Mouse (Mus musculus) left cerebral cortex, adult 9 months (tissue): Measurements from ENCODE around the gene Sf3b5.

Experiments
- DNase-seq, 2 experiments: peaks; one replicate each; pipeline ENCODE4 v3.0.0; 2022; ENCODE audit warnings: low spot score in 2 of 2

Sf3b5 gene

DNA sequence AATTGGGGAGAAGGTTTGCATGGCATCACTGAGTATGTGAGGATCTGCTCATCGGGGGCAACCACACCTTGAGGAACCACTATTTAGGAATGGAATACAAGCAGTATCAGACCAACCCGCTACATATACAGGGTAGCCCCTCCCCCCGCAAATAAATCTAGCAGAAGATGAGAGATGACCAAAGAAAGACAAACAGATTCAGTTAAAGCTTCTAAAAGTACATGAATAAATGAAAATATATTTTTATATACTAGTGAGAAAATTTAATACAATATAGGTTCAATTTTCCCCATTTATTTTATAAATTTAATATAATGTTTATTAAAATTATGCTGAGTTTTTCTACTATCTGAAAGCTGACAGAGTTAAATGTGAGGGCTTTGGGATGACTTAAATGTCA lies at the start of gene Sf3b5:
Gene Sf3b5 (plus strand): TSS at position 301 of the 400 bp plus-strand sequence.
- DNase-seq, result no peak

- no peak for DNase-seq
Observed at GRCm38 (mm10) chr10:12955831-12956230, 49.3 kb upstream of the Sf3b5 start.

DNA sequence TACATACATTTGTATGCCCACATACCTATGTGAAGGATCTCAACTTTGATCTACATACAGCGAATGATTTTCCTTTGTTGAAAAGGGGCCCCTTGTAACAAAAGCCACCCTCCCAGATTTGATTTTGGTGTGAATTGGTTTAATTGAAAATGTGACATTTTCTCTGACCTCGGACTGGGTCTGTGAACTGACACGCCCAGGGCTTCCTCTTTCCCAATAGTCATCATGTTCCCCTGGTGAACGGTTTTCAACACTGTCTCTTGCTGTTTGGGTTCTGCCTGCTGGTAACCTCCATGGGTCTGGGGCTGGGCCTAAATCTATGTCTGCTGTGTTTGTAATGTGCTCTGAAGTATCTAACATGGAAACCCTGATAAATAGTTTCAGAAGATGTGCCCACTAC lies 47.9 kb upstream of the Sf3b5 start:
- DNase-seq, result no peak

DNA sequence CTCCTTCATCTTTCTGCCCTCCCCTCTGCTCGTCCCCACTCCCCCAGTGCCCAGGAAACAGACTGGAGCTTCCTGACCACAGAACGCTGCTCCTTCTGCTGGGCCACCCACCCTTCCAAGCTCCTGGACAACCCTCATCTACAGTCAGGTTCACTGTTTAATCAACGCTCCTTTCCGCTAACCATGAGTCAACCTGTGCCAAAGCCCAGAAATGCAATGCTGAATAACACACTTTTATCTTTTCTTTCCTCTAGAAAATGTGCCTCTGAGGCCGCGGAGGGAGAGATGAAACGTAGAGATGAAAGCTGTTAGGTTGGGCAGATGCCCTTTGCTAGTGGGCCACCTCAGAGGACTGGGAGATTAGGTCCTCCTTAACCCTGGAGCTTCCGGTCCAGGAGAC lies 43.6 kb upstream of the Sf3b5 start:
- no peak for DNase-seq

- no peak for DNase-seq
Observed at GRCm38 (mm10) chr10:12962238-12962637, 42.9 kb upstream of the Sf3b5 start.

DNA sequence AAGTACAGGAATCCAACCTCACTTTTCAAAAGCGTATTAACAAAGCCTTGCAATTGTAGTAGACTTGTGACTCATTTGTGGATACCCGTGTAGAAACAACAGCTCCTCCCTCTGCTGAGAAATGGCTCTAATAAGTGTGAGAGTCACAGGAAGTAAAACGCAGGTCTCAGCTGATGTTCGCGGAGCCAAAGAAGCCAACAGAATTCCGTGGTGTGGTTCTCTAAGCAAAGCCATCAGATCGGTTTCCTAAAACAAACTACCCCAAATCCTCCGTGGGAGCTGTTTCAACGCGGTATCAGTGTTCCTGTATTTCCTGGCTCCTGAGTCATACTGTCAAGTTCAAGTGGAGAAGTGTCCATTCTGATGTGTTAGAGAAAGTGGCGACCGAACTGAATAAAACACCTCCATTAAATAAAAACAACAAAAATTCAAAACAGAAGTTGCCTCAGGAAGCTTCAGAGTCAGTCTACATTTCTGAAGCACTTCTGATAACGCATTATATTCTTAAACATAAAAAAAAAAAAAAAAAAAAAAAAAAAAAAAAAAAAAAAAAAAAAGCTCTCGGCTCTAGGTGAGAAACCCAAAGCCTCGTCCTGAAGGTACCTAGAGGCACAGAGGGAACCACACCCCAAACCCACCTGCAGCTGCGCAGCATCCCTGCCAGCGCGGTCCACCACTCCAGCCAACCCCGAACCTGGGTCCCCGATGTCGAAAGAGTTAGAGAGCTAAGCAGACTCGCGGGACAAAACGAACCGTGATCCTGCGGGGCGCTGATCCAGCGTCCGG lies 41.6 kb upstream of the Sf3b5 start:
- no peak for DNase-seq

DNA sequence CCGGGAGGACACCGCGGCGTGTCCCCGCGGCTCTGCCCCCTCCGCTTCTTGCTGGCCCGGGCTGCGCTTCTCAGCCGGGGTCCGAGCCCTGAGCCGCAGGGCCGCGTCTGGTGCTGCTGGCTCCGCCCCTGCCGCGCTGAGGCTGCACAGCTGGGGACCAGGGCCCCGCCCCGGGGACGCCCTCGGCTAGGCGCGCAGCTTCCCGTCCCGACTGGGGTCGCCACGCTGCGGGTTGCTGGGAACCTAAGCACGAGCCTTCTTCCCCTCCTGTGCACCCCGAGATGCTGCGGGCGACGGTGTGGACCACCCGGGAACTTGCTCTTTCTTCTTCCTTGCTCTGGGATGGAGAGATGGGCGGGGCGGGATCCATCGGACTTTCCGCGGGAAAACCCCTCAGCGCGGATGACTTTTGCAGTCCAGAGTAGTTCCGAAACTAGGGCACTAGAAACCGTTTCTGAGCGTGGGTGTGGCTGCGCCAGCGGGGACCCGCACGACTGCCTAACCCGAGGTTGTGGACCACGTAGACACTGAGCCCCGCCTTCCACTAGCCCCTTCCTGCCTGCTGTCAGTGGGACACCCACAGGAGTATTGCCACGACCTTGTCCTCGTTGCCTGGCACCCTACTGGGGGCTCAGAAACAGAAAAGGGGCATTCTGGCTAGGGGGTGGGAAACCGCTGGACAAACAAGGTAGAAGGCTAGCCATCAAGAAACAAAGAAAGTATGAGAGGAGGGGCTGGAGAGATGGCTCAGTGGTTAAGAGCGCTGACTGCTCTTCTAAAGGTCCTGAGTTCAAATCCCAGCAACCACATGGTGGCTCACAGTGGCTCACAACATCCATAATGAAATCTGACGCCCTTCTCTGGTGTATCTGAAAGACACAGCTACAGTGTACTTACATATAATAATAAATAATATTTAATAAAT lies 40.7 kb upstream of the Sf3b5 start, which contains the start of gene Stx11:
Gene Stx11 (minus strand): TSS at position 148 of the 925 bp plus-strand sequence.
- no peak for DNase-seq

DNA sequence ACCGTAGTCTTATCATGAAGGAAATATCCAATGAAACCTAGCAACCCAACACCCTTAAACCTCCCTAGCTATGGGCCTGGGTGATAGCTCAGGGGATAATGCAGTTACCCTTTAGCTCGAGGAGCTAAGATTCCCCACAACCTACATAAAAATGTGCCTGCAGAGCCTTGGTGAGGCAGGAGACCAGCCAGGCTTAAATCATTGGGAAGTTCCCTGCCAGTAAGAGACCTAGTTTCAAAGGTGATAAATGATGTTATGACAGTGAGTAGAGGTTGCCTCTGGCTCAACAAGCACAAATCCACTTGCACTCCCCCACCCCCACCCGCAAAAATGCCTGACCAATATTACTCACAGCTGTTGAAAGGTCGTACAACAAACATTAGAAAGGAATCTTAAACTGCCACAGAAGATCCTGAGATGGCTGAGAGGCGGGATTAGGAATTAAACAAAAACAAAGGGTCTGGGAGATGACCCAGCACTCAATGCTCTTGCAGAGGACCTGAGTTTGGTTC lies 39.4 kb upstream of the Sf3b5 start:
- DNase-seq, result no peak

- DNase-seq, result no peak
Observed at GRCm38 (mm10) chr10:12974572-12974971, 30.6 kb upstream of the Sf3b5 start.

GRCm38 (mm10) chr10:12975461-12975860 lies 29.7 kb upstream of the Sf3b5 start:
- DNase-seq, result no peak

DNA sequence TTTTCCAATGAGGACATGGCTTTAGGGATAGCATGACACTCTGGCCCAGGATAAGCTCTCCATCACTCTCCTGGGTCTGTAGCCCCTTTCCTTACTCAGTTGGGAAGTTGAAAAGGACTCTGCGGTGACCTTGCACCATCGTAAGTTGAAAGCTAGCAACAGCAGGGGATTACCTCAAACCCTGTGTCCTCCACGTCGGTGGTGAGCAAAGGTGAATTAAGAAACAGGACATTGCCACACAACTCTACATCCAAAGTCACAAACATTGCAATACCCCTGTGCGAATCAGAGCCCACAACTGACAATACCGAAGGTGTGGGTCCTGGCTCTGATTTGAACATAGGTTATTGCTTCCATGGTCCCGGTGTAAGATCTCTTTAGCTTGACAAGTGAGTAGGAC lies 29.2 kb upstream of the Sf3b5 start:
- no peak for DNase-seq

GRCm38 (mm10) chr10:12976552-12976951 lies 28.6 kb upstream of the Sf3b5 start:
- no peak for DNase-seq

GRCm38 (mm10) chr10:12977787-12978212 lies 27.3 kb upstream of the Sf3b5 start:
- peak in 1 of 2 experiments; percentile 26 for DNase-seq

DNA sequence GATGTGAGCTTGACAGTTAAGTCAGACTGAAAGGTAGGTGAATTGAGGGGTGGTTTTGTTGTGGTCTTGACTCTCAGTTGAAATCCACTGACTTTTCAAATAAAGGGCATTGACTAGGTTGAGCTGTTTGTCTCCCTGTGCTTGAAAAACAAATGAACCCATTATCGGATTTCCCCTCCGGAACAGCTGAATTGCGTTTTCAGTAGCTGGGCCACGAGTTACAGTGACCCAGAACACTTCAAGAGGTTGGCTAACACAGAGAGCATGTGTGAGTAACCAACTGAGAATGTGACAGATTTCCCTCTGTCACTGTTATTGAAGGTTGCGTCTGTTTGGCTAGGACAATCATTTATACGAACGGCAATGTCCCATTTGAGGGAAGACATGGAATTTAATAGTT lies 24.1 kb upstream of the Sf3b5 start:
- no peak for DNase-seq

GRCm38 (mm10) chr10:12983516-12983915 lies 21.6 kb upstream of the Sf3b5 start:
- no peak for DNase-seq

DNA sequence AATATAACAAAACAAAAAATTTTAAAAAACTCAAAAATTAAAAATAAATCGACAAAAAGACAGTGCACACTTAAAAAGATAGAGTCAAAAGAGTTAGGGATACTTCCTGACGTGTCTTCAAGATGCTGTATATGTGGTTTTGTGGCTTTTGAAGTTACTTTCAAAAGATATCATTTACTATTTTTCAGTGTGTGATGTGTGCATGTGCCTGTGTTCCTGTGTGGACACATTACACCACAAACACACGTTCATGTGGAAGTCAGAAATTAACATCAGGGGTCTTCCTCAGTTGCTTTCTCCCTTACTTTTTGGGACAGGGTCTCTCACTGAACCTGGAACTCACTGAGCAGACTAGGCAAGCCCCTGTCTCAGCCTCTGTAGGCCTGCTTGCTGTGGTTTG lies 20.1 kb upstream of the Sf3b5 start:
- DNase-seq, result no peak

- no peak for DNase-seq
Observed at GRCm38 (mm10) chr10:12986485-12986884, 18.7 kb upstream of the Sf3b5 start.

DNA sequence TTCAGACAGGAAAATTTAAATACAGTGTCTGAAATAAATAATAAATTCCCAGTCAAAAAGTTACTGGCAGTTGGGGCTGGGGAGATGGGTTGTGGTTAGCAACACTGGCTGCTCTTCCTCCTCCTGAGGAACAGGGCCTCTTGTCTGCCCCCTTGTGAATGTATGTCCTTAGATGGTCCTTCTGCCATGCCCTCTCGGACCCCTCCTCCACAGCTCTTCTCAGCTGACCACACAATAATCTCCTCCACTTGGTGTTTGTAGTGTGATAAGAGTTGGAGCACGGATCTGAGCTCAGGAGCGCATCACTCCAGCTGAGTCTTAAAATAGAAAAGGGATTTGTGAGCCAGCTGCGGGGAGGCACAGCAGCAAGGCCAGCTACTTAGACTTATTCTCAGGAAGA lies 18.2 kb upstream of the Sf3b5 start:
- no peak for DNase-seq

DNA sequence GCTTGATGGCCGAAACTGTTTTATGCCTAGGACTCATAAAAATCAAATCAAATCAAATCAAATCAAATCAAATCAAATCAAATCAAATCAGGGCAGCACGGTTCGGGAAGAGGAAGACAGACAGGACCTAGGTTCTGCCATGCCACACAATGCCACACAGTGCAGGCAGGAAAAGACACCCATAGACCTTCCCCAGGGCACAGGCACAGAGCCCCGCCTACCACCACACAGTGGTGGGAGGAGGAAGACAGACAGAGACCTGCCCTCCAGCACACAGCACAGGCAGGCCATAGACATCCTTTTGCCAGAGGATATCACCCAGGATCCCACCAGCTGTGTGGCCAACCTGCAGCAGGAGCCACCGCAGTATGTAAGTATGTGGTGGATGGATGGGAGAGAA lies 13.2 kb upstream of the Sf3b5 start:
- DNase-seq, result no peak

DNA sequence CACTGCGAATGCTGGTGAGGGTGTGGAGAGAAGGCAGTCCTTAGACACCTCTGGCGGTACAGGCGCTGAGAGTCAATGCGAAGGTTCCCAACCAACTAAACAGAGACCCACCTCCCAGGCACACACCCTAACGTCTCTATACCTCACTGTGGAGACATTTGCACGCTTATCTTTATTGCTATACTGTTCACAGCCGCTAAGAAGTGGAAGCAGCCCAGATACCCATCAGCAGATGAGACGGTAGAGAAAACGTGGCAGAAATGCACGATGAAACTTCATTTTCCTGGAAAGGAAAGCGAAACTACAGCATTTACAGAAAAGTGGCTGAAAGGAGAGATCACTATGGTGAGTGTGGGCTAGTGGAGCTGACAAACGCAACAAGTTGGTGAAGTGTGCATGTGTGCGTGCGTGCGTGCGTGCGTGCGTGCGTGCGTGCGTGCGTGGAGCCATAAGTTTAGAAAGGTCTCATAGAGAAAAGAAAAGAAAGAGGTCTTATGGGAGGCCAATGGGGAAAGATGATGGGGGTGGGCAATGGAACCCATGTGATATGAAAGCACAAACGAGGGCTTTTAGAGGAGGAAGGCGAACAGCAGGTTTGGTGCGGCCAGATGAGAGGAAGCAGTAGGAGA lies 11.6 kb upstream of the Sf3b5 start:
- DNase-seq, result no peak

DNA sequence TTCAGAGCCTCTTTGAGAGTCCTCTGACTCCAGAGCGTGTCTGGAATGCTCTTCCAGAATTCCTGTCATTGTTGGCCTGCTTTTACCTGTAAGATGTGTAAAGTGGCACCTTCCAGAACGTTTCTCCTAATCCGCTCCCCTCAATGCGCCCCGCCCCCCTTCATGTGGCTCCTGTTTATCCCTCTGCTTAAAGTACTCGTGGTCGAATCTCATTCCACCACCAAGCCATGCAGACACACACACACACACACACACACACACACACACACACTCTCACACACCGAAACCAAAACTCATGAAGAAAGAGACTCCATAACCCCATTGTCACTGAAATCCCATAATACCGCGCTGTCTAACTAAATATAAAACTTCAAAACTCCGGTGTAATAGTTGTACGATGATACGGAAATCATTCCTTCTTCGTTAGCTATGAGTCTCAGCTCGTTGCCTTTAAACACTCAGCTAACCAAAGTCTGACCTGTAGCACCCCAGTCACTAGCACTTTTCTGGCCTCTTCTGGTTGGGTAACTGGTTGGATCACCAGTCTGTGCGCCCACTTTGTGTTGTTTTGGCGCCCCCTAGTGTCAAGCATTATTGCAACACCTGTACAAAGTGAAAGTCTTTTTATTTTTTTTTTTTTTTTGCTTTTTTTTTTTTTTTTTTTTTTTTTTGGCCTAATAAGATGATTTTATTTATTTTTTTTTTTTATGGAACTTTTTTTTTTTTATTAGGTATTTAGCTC lies 8.2 kb upstream of the Sf3b5 start:
- peak in 1 of 2 experiments; percentile 87 for DNase-seq
